Mouse (Mus musculus): ENCODE results near the gene Mypn. TPM values are rescaled to one million over a fixed set of nuclear protein-coding genes. Genes with fewer than 3 reads are reported as not detected.

Mypn gene
- total RNA-seq, 4 experiments from 2014 or later: 99.8 to 126 (median 104) TPM

GRCm38 (mm10) chr10:63100657-63101056 is 103.1 kb downstream of the Mypn start:
- DNase-seq (ENCODE audit: low spot score): no peak

DNA sequence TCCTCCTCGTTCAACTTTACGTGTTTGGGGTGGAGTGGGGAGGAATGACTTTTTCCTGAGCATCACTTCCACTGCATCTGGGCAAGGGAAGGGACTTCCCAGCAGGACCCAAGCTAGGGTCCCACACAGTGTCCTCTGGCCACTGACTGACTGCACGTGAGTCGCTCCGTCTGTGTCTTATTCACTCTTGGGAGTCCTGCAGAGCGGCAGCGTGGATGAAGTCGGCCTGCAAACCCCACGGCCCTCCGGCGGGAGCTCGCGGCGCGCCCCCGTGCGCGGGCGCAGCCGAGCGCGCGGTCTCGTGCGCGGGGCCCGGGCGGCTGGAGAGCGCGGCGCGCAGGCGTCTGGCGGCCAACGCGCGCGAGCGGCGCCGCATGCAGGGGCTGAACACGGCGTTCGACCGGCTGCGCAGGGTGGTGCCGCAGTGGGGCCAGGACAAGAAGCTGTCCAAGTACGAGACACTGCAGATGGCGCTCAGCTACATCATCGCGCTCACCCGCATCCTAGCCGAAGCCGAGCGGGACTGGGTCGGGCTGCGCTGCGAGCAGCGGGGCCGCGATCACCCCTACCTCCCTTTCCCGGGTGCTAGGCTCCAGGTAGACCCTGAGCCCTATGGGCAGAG is 103.7 kb downstream of the Mypn start:
- no peak for DNase-seq (ENCODE audit: low spot score)

GRCm38 (mm10) chr10:63099521-63099920 is 104.2 kb downstream of the Mypn start, which contains the start of gene Atoh7:
Gene Atoh7, plus strand, starts transcription at chr10:63099651.
- DNase-seq (ENCODE audit: low spot score): no peak

- DNase-seq (ENCODE audit: low spot score): no peak
These were observed 105.6 kb downstream of the Mypn start for GRCm38 (mm10) chr10:63098191-63098590.

- no peak for DNase-seq (ENCODE audit: low spot score)
These were observed 107.0 kb downstream of the Mypn start for GRCm38 (mm10) chr10:63096757-63097156.

- no peak for DNase-seq (ENCODE audit: low spot score)
These were observed 110.9 kb downstream of the Mypn start for GRCm38 (mm10) chr10:63092616-63093550.

- no peak for DNase-seq (ENCODE audit: low spot score)
These were observed 111.8 kb downstream of the Mypn start for GRCm38 (mm10) chr10:63091915-63092314.

- no peak for DNase-seq (ENCODE audit: low spot score)
These were observed 113.8 kb downstream of the Mypn start for GRCm38 (mm10) chr10:63089758-63090571.

DNA sequence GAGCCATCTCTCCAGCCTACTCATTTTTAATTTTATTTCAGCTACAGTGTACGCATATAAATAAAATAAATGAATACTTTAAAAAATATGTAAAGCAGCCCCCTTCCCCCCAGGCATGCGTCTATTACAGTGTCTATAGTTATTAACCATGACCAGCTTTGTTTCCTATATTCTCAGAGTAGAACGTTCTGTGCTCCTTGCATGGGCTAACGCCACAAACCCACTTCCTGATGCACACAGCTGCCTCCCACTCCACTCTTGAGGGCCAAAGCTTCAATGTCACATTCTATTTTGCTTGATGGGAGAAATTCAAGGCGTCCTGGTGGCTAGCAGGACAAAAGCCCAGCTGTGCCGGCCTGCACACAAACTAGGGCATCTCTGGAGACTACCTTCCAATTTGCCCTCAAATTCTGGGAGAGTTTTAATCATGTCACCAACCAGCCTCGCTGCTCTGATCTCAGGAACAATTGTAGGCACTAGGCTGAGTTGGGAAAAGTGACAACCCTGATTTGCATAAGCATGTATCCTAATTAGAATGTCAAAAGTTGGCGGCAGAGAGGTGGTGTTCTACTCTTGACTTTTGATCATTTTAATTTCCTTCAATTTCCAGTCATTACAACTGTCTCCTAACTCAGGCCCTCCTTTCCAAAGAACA is 114.5 kb downstream of the Mypn start:
- no peak for DNase-seq (ENCODE audit: low spot score)

- no peak for DNase-seq (ENCODE audit: low spot score)
These were observed 117.4 kb downstream of the Mypn start for GRCm38 (mm10) chr10:63086304-63086703.

- DNase-seq (ENCODE audit: low spot score): peak; percentile 67
These were observed 137.8 kb downstream of the Mypn start for GRCm38 (mm10) chr10:63065988-63066387.

Other genes with a start within 250 kb of the Mypn start
- 10 to 100 TPM in 2 of 4 experiments, 1 to 10 TPM in 2; 6.4 to 10.8 (median 9.6) TPM for gene Rufy2, start 223.7 kb downstream of the Mypn start, total RNA-seq (2022)
- 10 to 100 TPM; 28.4 to 38.8 (median 30.2) TPM for gene Hnrnph3, start 179.7 kb downstream of the Mypn start, total RNA-seq (2022)
- 10 to 100 TPM in 2 of 4 experiments, 1 to 10 TPM in 2; 8.9 to 13.2 (median 10.3) TPM for gene Pbld2, start 179.6 kb downstream of the Mypn start, total RNA-seq (2022)
- 1 to 10 TPM; 1.0 to 2.8 (median 2.0) TPM for gene Pbld1, start 143.8 kb downstream of the Mypn start, total RNA-seq (2022)
- not detected for gene Atoh7, start 104.3 kb downstream of the Mypn start, total RNA-seq (2022)
- gene Herc4, start 39.9 kb upstream of the Mypn start, total RNA-seq (2022): 10 to 100 TPM; 28.2 to 34.3 (median 31.5) TPM
- gene Sirt1, start 177.8 kb upstream of the Mypn start, total RNA-seq (2022): 10 to 100 TPM in 2 of 4 experiments, 1 to 10 TPM in 2; 9.3 to 12.3 (median 10.7) TPM
- 10 to 100 TPM; 14.6 to 19.2 (median 19.0) TPM for gene Dnajc12, start 178.5 kb upstream of the Mypn start, total RNA-seq (2022)
- not detected for gene Gm7075, start 217.8 kb upstream of the Mypn start, total RNA-seq (2022)
- gene Ctnna3, start 226.1 kb upstream of the Mypn start, total RNA-seq (2022): 10 to 100 TPM; 52.0 to 66.8 (median 54.9) TPM

Measured in heart, adult 8-10 months (tissue).